Mouse (Mus musculus): ENCODE data around the gene Osbpl8. TPM values are rescaled to one million over a fixed set of nuclear protein-coding genes. Genes with fewer than 3 reads are reported as not detected.

The Osbpl8 gene
- total RNA-seq, 2 experiments from 2014 or later: 27.1 to 31.0 TPM

- DNase-seq: peak; percentile 15
Observed at GRCm38 (mm10) chr10:111314636-111315395, 150.3 kb downstream of the Osbpl8 start.

- no peak for DNase-seq
Observed at GRCm38 (mm10) chr10:111315940-111316339, 151.4 kb downstream of the Osbpl8 start.

- no peak for DNase-seq
Observed at GRCm38 (mm10) chr10:111318021-111318420, 153.5 kb downstream of the Osbpl8 start.

- no peak for DNase-seq
Observed at GRCm38 (mm10) chr10:111318805-111319500, 154.4 kb downstream of the Osbpl8 start.

GRCm38 (mm10) chr10:111320579-111320978 is 156.0 kb downstream of the Osbpl8 start:
- no peak for DNase-seq

GRCm38 (mm10) chr10:111327957-111328356 is 163.4 kb downstream of the Osbpl8 start:
- no peak for DNase-seq

- DNase-seq: peak; percentile 69
Observed at GRCm38 (mm10) chr10:111329326-111329725, 164.8 kb downstream of the Osbpl8 start.

GRCm38 (mm10) chr10:111334902-111335301 is 170.3 kb downstream of the Osbpl8 start:
- no peak for DNase-seq

GRCm38 (mm10) chr10:111335517-111336352 is 171.2 kb downstream of the Osbpl8 start:
- DNase-seq: peak; percentile 57

GRCm38 (mm10) chr10:111336353-111336713 is 171.8 kb downstream of the Osbpl8 start:
- no peak for DNase-seq

- DNase-seq: no peak
Observed at GRCm38 (mm10) chr10:111339296-111339695, 174.7 kb downstream of the Osbpl8 start.

- no peak for DNase-seq
Observed at GRCm38 (mm10) chr10:111341761-111342160, 177.2 kb downstream of the Osbpl8 start.

GRCm38 (mm10) chr10:111343555-111343954 is 179.0 kb downstream of the Osbpl8 start:
- DNase-seq: no peak

Other genes with a start within 250 kb of the Osbpl8 start
- gene Csrp2, start 245.0 kb upstream of the Osbpl8 start, total RNA-seq (2021): 100 to 1,000 TPM; 245 to 263 TPM
- gene Zdhhc17, start 154.6 kb upstream of the Osbpl8 start, total RNA-seq (2021): 10 to 100 TPM; 29.7 to 37.4 TPM
- 1 to 10 TPM; 3.4 to 6.1 TPM for gene Bbs10, start 133.9 kb downstream of the Osbpl8 start, total RNA-seq (2021)

Measured in adrenal gland, postnatal 10 days (tissue).